Mouse (Mus musculus): Measurements from ENCODE around the gene Ndufb8.

- TF ChIP-seq ZC3H11A (IDR thresholded peaks at IDR 0.05; ENCODE audit: low read depth, low read length) = no peak
- TF ChIP-seq MYB (IDR thresholded peaks at IDR 0.05; ENCODE audit: low read depth, low read length) = no peak
- TF ChIP-seq SMC3 (IDR thresholded peaks at IDR 0.05; ENCODE audit: low read depth, low read length) = no peak
- no peak for TF ChIP-seq E2F4 (IDR thresholded peaks at IDR 0.05; ENCODE audit: borderline replicate concordance, low read depth, low read length)
- no peak for TF ChIP-seq POLR2AphosphoS5 (IDR thresholded peaks at IDR 0.05; ENCODE audit: borderline replicate concordance, low read depth, low read length)
- TF ChIP-seq CTCF (IDR thresholded peaks at IDR 0.05 in 2 of 3, conservative IDR thresholded peaks at IDR 0.05 in 1 of 3; ENCODE audit: control insufficient read depth in 1 of 3, insufficient read depth in 1 of 3, low read depth in 2 of 3, low read length in 3 of 3, poor library complexity in 1 of 3, severe bottlenecking in 1 of 3) = no peak
- TF ChIP-seq NELFE (IDR thresholded peaks at IDR 0.05; ENCODE audit: low read depth, low read length) = no peak
- TF ChIP-seq HCFC1 (IDR thresholded peaks at IDR 0.05; ENCODE audit: low read depth, low read length) = no peak
- TF ChIP-seq MAZ (IDR thresholded peaks at IDR 0.05; ENCODE audit: low read depth, low read length) = no peak
- no peak for TF ChIP-seq MAX (IDR thresholded peaks at IDR 0.05; ENCODE audit: low read length)
- TF ChIP-seq TAL1 (IDR thresholded peaks at IDR 0.05; ENCODE audit: low read length) = no peak
These were observed 17.8 kb downstream of the Ndufb8 start for GRCm38 (mm10) chr19:44537416-44537815.

All from MEL (cell line).